Mouse (Mus musculus) G1E (cell line): Measurements from ENCODE around the gene Ccdc85c.

ENCODE experiments used
- CTCF ChIP-seq: IDR thresholded peaks from 2 replicates; pipeline ENCODE4 v1.5.1; 2012; ENCODE audit warnings: low read depth, low read length, inconsistent platforms, mixed read lengths
- GATA1 ChIP-seq: IDR thresholded peaks from 2 replicates; pipeline ENCODE4 v1.6.1; 2012; ENCODE audit warnings: borderline replicate concordance, low read length, inconsistent platforms, mixed read lengths
- POLR2AphosphoS5 ChIP-seq: IDR thresholded peaks from 2 replicates; pipeline ENCODE4 v1.6.1; 2012; ENCODE audit warnings: low read depth, low read length, inconsistent platforms; ENCODE audit not compliant: insufficient replicate concordance
- TAL1 ChIP-seq: conservative IDR thresholded peaks from 2 replicates; pipeline ENCODE4 v1.6.1; 2012; ENCODE audit warnings: low read depth, low read length, inconsistent platforms, mixed read lengths

DNA sequence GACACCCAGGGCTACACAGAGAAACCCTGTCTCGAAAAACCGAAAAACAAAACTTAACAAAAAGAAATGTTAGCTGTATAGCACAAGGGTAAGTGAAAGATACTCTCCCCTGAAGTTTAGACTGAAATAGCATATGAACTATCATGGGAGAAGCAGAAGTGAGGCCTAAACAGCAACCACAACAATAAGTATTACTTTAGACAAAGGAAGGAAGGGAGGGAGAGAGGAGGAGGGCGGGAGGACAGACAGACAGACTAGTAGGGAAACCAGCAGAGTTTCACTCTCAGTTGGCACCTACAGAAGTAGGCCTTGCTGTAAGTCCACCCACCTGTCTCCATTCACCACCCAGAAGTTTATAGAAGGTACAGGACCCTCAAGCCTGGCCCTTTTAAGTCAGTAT lies 104.8 kb downstream of the Ccdc85c start:
- TF ChIP-seq CTCF = no peak
- TF ChIP-seq TAL1 = no peak
- TF ChIP-seq GATA1 = no peak
- no peak for TF ChIP-seq POLR2AphosphoS5
